Mouse (Mus musculus) forebrain, embryonic 15.5 days (tissue): Measurements from ENCODE around the gene Wdr82. TPM values are rescaled to one million over a fixed set of nuclear protein-coding genes. Genes with fewer than 3 reads are reported as not detected.
A peak's percentile ranks its signal among the peaks of the same experiment; 100 is the strongest.

Source experiments
- ATAC-seq: fragments of 200-750 bp; cut with Nextera tagmentation; replicated peaks from 2 replicates; pipeline ENCODE4 v1.8.0; 2017; ENCODE audit warnings: mild to moderate bottlenecking, moderate TSS enrichment, moderate library complexity
- H3K27ac ChIP-seq: fragments of 300-500 bp; sonication (generic); replicated peaks from 2 replicates; pipeline ENCODE4 v1.5.1; 2015; ENCODE audit warnings: mild to moderate bottlenecking, inconsistent platforms
- H3K27me3 ChIP-seq: fragments of 300-500 bp; sonication (generic); 2 replicates; pipeline ENCODE4 v1.6.1; 2015; ENCODE audit warnings: inconsistent platforms
- H3K36me3 ChIP-seq: fragments of 300-500 bp; sonication (generic); 2 replicates; pipeline ENCODE4 v1.6.1; 2015; ENCODE audit warnings: mild to moderate bottlenecking, inconsistent platforms
- H3K4me1 ChIP-seq: fragments of 300-500 bp; sonication (generic); 2 replicates; pipeline ENCODE4 v1.6.1; 2015; ENCODE audit warnings: inconsistent platforms
- H3K4me2 ChIP-seq: fragments of 300-500 bp; sonication (generic); replicated peaks from 2 replicates; pipeline ENCODE4 v1.6.1; 2015; ENCODE audit warnings: mild to moderate bottlenecking, inconsistent platforms
- H3K4me3 ChIP-seq: fragments of 300-500 bp; sonication (generic); 2 replicates; pipeline ENCODE4 v1.5.1; 2015; ENCODE audit warnings: mild to moderate bottlenecking, inconsistent platforms
- H3K9ac ChIP-seq: fragments of 300-500 bp; sonication (generic); replicated peaks from 2 replicates; pipeline ENCODE4 v1.6.1; 2015; ENCODE audit warnings: mild to moderate bottlenecking, inconsistent platforms
- H3K9me3 ChIP-seq: fragments of 300-500 bp; sonication (generic); 2 replicates; pipeline ENCODE4 v1.6.1; 2016; ENCODE audit warnings: inconsistent platforms
- WGBS: fragments of 180-500 bp; shearing (Covaris S2); methylation state at CpG from one replicate; pipeline ENCODE4 v1.1.7; 2015; ENCODE audit warnings: mixed read lengths; 5-methylcytosine and 5-hydroxymethylcytosine counted together
- polyA plus RNA-seq: library from polyadenylated mRNA; unstranded; fragments of >200 nt; fragmentation: Nextera tagmentation; extraction: Ambion mirVana; gene quantifications from 2 replicates; pipeline ENCODE4 v1.2.1, GENCODE M21; 2015

Wdr82 gene
- polyA plus RNA-seq, 1 experiment from 2014 or later: 41.5 TPM

GRCm38 (mm10) chr9:106148541-106149398 is 22.0 kb upstream of the Wdr82 start:
- H3K9me3 ChIP-seq: no peaks in the 10 kb centered on the region
- H3K27me3 ChIP-seq: peaks cover 15% of the 10 kb centered on the region
- H3K27ac ChIP-seq: peak overlapping the region; percentile 88
- peak overlapping the region; percentile 48 for H3K4me2 ChIP-seq
- peak overlapping the region; percentile 71 for H3K9ac ChIP-seq
- ATAC-seq: peak; percentile 76
- under 1% methylated on average over 36 of the region's 36 CpGs for whole genome bisulfite sequencing
- H3K4me3 ChIP-seq: peak overlapping the region; percentile 54
- H3K36me3 ChIP-seq: peaks cover 2% of the 10 kb centered on the region; the same call in 1 of the 2 replicates
- H3K4me1 ChIP-seq: peaks cover 60% of the 10 kb centered on the region

- ATAC-seq: no peak
- H3K27me3 ChIP-seq: peaks cover 15% of the 10 kb centered on the region
- peak overlapping the region; percentile 88 for H3K27ac ChIP-seq
- H3K36me3 ChIP-seq: peaks cover 2% of the 10 kb centered on the region; the same call in 1 of the 2 replicates
- peaks cover 54% of the 10 kb centered on the region for H3K4me1 ChIP-seq
- H3K9me3 ChIP-seq: no peaks in the 10 kb centered on the region
- H3K4me2 ChIP-seq: peak overlapping the region; percentile 48
- H3K9ac ChIP-seq: peak overlapping the region; percentile 71
- WGBS: 8% methylated on average over 10 of the region's 10 CpGs
- H3K4me3 ChIP-seq: peak overlapping the region; percentile 54
Measured at GRCm38 (mm10) chr9:106149399-106149754, 21.4 kb upstream of the Wdr82 start.

GRCm38 (mm10) chr9:106154106-106154505 is 16.6 kb upstream of the Wdr82 start:
- Histone ChIP-seq H3K4me2 (no peak overlapping the region), H3K4me3 (no peak overlapping the region), H3K9me3 (no peaks in the 10 kb centered on the region), H3K9ac (no peak overlapping the region), H3K27me3 (peaks cover 7% of the 10 kb centered on the region), H3K4me1 (peaks cover 26% of the 10 kb centered on the region), H3K36me3 (peaks cover 2% of the 10 kb centered on the region; the same call in 1 of the 2 replicates), H3K27ac (no peak overlapping the region)
- WGBS: 90% methylated on average over 9 of the region's 9 CpGs
- ATAC-seq: no peak

- Histone ChIP-seq H3K9ac (no peak overlapping the region), H3K27me3 (no peaks in the 10 kb centered on the region), H3K4me3 (no peak overlapping the region), H3K27ac (peak overlapping the region; percentile 43; the same call in 1 of the 2 replicates), H3K36me3 (peaks cover under 1% of the 10 kb centered on the region; the same call in 1 of the 2 replicates), H3K4me2 (no peak overlapping the region), H3K4me1 (peaks cover 15% of the 10 kb centered on the region), H3K9me3 (no peaks in the 10 kb centered on the region)
- WGBS: 39% methylated on average over 5 of the region's 5 CpGs
- ATAC-seq: peak; percentile 57
Measured at GRCm38 (mm10) chr9:106156419-106156818, 14.3 kb upstream of the Wdr82 start.

- no peak overlapping the region for H3K9ac ChIP-seq
- no peaks in the 10 kb centered on the region for H3K9me3 ChIP-seq
- no peak overlapping the region for H3K4me2 ChIP-seq
- no peak overlapping the region for H3K27ac ChIP-seq
- WGBS: 79% methylated on average over 21 of the region's 21 CpGs
- H3K4me3 ChIP-seq: no peak overlapping the region
- peaks cover 15% of the 10 kb centered on the region for H3K4me1 ChIP-seq
- H3K27me3 ChIP-seq: no peaks in the 10 kb centered on the region
- H3K36me3 ChIP-seq: no peaks in the 10 kb centered on the region
- 0 out of 2 replicates have a peak, but pooled peaks have one; percentile 3 for ATAC-seq
Measured at GRCm38 (mm10) chr9:106156921-106157622, 13.7 kb upstream of the Wdr82 start.

GRCm38 (mm10) chr9:106157623-106157925 is 13.2 kb upstream of the Wdr82 start:
- H3K4me1 ChIP-seq: peaks cover 15% of the 10 kb centered on the region
- no peaks in the 10 kb centered on the region for H3K36me3 ChIP-seq
- H3K4me2 ChIP-seq: no peak overlapping the region
- 77% methylated on average over 10 of the region's 10 CpGs for WGBS
- no peak overlapping the region for H3K9ac ChIP-seq
- ATAC-seq: no peak
- H3K4me3 ChIP-seq: no peak overlapping the region
- H3K9me3 ChIP-seq: no peaks in the 10 kb centered on the region
- H3K27me3 ChIP-seq: no peaks in the 10 kb centered on the region
- no peak overlapping the region for H3K27ac ChIP-seq

- H3K36me3 ChIP-seq: no peaks in the 10 kb centered on the region
- H3K4me3 ChIP-seq: no peak within 1 kb of the TSS
- peaks cover 15% of the 10 kb centered on the region for H3K4me1 ChIP-seq
- no peak within 1 kb of the TSS for H3K9ac ChIP-seq
- ATAC-seq: no peak
- H3K27ac ChIP-seq: no peak within 1 kb of the TSS
- H3K4me2 ChIP-seq: no peak within 1 kb of the TSS
- no peaks in the 10 kb centered on the region for H3K27me3 ChIP-seq
- 84% methylated on average over 6 of the region's 6 CpGs for WGBS
- no peaks in the 10 kb centered on the region for H3K9me3 ChIP-seq
Measured at GRCm38 (mm10) chr9:106158037-106158491, 12.7 kb upstream of the Wdr82 start, which contains the start of gene Glyctk. Glyctk (minus strand) TSS chr9:106158138.

- peaks cover 15% of the 10 kb centered on the region for H3K4me1 ChIP-seq
- no peak overlapping the region for H3K9ac ChIP-seq
- H3K27me3 ChIP-seq: no peaks in the 10 kb centered on the region
- 79% methylated on average over 9 of the region's 9 CpGs for whole genome bisulfite sequencing
- ATAC-seq: no peak
- H3K4me2 ChIP-seq: peak overlapping the region; percentile 82
- H3K9me3 ChIP-seq: no peaks in the 10 kb centered on the region
- peak overlapping the region; percentile 56; the same call in 1 of the 2 replicates for H3K4me3 ChIP-seq
- no peak overlapping the region for H3K27ac ChIP-seq
- no peaks in the 10 kb centered on the region for H3K36me3 ChIP-seq
Measured at GRCm38 (mm10) chr9:106159237-106159636, 11.5 kb upstream of the Wdr82 start.

- Histone ChIP-seq H3K27ac (peak overlapping the region; percentile 91), H3K9me3 (no peaks in the 10 kb centered on the region), H3K36me3 (no peaks in the 10 kb centered on the region), H3K27me3 (no peaks in the 10 kb centered on the region), H3K4me2 (peak overlapping the region; percentile 82), H3K4me3 (peak overlapping the region; percentile 56), H3K4me1 (peaks cover 15% of the 10 kb centered on the region), H3K9ac (peak overlapping the region; percentile 56)
- 3% methylated on average over 24 of the region's 24 CpGs for WGBS
- ATAC-seq: peak; percentile 60
Measured at GRCm38 (mm10) chr9:106159784-106160301, 10.9 kb upstream of the Wdr82 start.

- 47% methylated on average over 5 of the region's 5 CpGs for WGBS
- H3K9ac ChIP-seq: peak overlapping the region; percentile 56
- peak overlapping the region; percentile 82 for H3K4me2 ChIP-seq
- H3K4me1 ChIP-seq: peaks cover 15% of the 10 kb centered on the region
- H3K36me3 ChIP-seq: no peaks in the 10 kb centered on the region
- H3K4me3 ChIP-seq: peak overlapping the region; percentile 56
- H3K27ac ChIP-seq: peak overlapping the region; percentile 91
- H3K27me3 ChIP-seq: no peaks in the 10 kb centered on the region
- no peaks in the 10 kb centered on the region for H3K9me3 ChIP-seq
- ATAC-seq: no peak
Measured at GRCm38 (mm10) chr9:106160426-106160825, 10.3 kb upstream of the Wdr82 start.

GRCm38 (mm10) chr9:106166709-106167108 is 4.0 kb upstream of the Wdr82 start:
- Histone ChIP-seq H3K36me3 (no peaks in the 10 kb centered on the region), H3K4me1 (peaks cover 8% of the 10 kb centered on the region), H3K9me3 (no peaks in the 10 kb centered on the region), H3K9ac (no peak overlapping the region), H3K27me3 (no peaks in the 10 kb centered on the region), H3K4me3 (no peak overlapping the region), H3K4me2 (no peak overlapping the region), H3K27ac (no peak overlapping the region)
- 67% methylated on average over 2 of the region's 2 CpGs for WGBS
- no peak for ATAC-seq

- ATAC-seq: no peak
- Histone ChIP-seq H3K36me3 (no peaks in the 10 kb centered on the region), H3K27me3 (no peaks in the 10 kb centered on the region), H3K9me3 (no peaks in the 10 kb centered on the region), H3K27ac (no peak overlapping the region), H3K4me2 (no peak overlapping the region), H3K4me1 (peaks cover 12% of the 10 kb centered on the region), H3K9ac (no peak overlapping the region), H3K4me3 (no peak overlapping the region)
- 72% methylated on average over 3 of the region's 3 CpGs for WGBS
Measured at GRCm38 (mm10) chr9:106167241-106167640, 3.5 kb upstream of the Wdr82 start.
